Mouse (Mus musculus): Measurements from ENCODE around the gene Klhl41.

Klhl41 gene

DNA sequence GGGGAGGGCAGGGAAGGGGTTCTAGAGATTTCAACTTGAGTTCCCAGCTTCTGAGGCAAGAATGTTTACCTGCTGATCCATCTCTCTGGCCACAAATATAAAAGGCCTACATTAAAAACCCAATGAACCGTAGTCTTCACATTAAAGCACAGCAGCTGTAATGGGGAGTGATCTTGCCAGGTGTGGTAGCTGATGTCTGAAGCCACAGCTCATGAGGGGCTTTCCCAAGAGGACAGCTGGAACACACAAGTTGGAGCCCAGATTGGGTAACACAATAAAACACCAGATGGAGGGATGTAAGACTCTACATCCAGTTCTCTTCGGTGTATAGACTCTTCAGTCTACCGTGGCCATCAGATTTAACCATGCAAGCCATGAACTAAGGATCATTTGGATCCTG is 14.6 kb downstream of the Klhl41 start:
- no peak for DNase-seq

DNA sequence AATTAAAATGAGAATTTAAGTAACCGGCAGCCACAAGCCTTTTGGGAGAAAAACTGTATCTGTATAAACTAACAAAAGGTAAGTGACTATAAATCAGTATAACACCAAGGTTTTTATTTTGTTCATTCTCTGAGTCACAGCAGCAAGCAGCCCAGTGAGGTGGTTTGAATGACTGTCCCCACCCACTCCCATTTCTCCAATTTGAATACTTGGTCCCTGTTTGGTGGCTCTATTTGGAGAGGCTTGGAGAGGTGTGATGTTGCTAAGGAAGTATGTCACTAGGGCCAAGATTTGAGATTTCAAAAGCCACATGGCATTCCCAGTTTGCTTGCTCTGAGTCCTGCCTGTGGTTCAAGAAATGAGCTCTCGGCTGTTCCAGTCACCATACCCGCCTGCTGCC is 20.3 kb downstream of the Klhl41 start:
- no peak for DNase-seq

DNA sequence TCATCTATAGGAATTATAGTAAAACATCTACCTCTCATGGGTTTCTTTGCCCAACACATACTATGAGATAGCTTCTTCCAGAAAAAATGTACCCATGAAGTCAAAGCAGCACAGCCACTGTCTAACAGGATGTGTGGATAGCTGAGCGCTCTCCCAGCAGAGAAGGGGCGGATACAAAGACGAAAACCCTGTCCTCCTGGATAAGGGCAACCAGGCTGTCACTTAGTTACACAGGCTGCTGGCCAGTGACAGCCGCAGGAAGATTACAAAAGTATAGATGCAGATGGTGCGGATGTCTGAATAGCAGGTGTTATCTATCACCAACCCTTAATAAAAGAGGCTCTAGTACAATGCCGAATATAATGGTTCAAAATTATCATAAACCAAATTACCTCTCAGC is 20.9 kb downstream of the Klhl41 start:
- no peak for DNase-seq

DNA sequence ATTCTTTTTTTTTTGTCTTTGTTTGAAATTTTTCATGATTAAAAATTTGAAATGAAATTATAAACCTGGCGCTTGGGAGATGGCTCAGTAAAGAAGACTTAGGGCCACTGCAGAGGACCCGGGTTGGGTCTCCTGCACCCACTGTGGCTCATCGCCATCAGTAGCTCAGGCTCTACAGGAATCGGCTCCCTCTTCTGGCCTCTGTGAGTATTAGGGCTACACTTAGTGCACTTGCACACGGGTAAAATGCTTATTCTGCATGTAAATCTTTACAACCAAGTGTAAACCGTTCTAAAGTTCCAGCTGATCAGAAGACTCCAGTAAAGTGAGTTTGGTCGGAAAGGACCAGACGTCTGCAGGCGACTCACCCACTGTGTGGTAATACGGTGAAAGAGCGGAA is 23.6 kb downstream of the Klhl41 start:
- peak; percentile 8 for DNase-seq

DNA sequence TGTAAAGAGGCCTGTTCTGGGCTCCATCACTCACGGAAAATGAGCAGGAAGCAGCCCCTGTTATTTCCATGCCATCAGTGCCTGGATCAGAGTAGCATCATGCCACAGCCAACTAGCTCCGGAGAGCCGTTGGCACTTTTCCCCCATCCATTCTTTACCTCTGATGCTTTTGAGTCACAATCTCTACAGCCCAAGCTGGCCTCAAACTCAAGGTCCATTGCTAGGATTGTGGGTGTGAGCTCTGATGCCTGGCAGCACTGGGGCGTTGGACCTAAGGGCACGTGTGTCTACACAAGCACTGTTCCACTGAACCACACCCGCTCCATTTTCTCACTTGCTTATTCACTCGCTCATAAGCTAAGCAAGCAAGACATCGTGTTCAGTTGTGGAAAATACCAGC is 30.5 kb downstream of the Klhl41 start:
- DNase-seq = no peak

DNA sequence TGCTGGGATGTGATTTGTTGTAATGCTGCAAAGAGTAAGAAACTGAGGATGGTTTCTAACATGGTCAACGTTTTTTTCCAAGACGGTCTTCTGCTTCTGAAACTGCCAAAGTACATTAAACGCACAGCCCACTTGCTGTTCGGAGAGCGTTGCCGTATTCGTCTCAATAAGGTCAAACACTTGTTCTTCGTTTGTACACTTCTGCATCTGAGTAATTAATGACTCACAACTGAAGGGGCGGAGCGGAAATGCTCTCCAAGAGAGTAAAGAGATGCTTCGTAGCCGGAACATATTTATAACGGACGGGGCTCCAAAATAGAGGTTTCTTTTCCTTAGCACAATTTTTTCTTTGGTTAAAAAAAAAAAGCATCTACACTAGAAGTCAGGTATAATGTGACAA is 42.3 kb downstream of the Klhl41 start:
- DNase-seq = no peak

DNA sequence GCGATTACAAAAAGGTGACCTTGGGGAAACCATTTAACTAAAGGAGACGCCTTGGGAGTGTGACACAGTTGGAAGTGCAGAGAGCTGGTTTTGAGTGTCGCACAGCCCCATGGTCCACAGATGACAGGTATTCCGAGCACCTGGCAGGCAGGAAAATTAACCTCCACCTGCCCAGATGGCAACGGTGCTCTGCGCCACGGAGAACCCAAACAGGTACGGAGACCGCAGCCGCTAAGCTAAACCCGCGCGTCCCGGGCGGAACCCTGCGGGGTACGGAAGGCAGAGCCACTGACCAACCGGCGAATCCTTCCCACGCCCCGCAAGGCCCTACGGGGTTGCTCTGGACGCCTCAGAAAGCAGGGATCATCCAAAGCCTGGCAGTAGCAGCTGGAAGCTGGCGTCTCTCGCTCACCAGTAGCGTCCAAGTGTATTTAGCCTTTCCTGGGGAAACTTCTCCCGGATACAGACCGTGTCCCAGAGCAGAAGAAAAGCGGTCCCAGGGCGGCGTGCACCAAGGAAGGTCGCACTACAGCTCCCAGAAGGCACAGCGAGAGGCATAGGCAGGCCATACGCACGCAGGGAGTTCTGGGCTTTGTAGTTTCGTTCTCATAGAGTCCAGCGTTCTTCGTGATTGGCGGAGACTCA is 43.2 kb downstream of the Klhl41 start, which contains the start of gene Fastkd1:
Gene Fastkd1, minus strand, starts transcription at position 536 of the 645 bp plus-strand sequence.
- DNase-seq = peak; percentile 85

DNA sequence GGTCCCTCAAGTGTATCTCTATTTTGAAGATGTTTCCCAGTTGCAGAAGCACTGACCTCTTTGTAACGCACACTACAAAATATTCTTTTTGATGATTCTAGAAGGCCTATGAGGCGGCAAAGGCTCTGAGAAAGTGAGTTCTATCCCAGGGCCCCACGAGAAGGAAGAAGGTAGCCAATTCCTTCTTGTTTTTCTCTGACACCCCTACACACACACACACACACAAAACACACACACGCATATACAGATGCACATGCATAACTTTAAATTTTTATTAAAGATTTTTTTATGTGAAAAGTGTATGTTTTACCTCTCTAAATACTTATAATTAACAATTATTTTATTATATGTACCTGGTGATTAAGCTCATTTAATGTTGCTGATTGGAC is 43.7 kb downstream of the Klhl41 start:
- no peak for DNase-seq

DNA sequence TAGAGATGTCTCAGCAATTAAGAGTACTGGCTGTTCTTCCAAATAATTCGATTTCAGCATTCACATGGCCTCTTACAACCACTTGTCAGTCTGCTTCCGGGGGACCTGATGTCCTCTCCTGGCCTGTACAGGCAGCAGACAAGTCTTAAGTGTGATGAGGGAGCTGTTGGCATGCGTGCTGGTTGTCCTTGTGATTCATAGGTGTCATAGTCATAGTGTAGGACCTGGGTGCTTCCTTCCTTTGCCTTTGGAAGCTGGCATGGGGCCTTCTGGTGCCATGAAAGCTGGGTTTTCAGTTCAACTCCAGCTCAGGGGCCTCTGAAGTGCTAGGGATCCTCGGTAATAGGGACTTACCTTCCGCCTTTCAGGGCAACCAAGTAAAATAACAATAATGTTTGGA is 44.2 kb downstream of the Klhl41 start:
- DNase-seq = no peak

DNA sequence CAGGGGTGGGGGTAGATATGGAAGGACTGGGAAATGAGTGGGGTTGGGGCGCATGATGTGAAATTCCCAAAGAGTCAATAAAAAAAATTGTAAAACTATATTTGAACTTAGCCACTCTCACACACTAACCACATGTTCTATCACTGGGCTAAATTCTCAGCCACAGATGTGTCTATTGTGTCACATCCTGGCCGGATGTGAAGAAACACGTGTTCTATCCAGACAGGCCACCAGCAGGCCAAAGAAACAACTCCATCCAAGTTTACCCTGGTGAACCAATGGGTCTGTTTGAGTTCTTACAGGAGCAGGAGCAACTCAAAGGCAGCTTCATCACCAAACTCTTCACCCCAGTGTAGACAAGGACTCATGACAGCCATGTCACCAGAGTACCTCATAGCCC is 46.6 kb downstream of the Klhl41 start:
- DNase-seq = no peak

DNA sequence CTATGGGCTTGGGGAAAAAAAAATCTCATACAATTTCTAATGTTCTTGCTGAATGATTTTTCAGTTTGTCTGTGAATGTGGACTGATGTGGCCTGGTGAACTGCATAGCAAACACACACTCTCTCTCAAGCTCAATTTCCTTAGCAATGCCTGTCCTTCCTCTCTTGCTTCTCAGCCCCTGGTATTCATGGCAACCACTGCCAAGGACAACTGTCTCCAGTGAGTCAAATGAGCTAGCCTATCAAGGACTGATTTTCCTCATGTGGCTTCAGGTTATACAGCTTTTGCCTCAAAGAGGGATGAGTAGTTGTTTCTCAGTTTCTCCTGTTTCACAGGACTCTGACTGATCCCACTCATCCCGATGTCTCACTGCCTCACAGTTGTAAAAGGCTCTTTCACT is 49.2 kb downstream of the Klhl41 start:
- no peak for DNase-seq

DNA sequence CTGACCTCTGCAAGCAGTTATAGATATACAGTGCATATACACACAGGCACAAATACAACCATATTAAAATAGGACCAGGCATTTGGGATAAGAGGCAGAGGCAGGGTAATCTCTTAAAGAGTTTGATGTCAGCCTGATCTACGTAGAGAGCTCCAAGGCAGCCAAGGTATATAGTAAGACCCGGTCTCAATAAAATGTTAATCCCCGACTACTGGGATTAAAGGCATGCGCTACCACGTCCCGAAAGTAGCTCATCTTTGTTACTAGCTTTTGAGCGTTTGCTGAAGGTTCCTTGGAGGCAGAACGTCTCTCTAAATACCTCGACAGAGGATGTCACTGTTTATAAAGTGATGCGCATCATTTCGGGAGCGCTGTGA is 52.3 kb downstream of the Klhl41 start, which contains the start of gene Ppig:
Gene Ppig, plus strand, starts transcription at position 273 of the 377 bp plus-strand sequence.
- DNase-seq = no peak

DNA sequence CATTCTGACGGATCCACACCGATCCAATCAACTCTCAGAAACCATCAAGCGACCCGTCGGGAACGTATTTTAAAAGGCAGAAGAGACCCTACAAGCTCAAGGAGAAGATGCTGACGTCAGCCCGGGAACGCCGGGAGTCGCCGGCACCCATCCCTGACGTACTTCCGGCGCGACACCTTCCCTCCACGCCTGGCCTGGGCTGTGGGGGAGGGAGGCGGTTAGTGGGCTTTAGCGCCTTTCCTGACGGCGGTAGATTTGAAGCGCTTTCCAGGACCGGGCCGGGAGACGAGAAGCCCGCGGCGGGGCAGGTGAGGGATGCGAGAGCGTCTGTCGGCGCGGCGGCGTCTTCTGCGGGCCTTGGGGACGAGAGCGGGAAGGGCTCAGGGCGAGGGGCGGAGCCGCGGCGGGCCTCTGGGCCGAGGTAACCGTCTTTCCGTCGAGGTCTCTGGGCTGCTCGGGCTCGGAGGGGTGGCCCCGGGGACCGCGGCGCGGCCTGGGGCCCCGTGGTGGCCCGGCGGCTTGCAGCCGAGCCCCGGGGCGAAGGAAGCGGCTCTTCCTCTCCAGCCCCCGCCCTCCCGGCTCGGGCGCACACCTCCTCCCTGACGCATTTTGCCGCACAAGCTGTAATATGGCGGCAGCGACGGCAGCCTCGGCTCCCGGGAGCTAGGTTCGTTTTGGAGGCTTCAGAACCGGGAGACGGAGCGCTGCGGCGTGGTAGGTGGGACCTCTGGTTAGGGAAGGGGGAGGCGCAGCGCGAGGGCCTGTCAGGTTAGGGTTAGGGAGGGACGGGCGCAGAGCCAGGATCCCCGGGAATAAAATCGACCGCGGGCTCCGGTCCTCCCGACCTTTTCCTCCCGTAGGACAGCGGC is 53.0 kb downstream of the Klhl41 start:
- DNase-seq = peak; percentile 92

DNA sequence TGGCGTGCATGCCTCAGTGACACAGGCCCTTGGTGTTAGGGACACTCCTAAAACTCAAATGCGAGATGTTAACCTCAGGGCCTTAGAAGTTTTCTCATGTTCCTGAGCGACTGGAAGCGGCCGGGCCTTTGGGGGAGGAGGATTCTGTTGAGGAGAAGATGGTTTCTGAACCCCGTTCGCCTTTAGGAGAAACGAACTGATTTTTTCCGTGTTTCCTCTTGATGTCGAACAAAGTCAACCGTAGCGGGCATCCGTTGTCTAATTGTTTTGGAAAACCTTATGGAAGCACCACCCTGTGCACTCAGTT is 53.6 kb downstream of the Klhl41 start:
- no peak for DNase-seq
